Mouse (Mus musculus) limb, embryonic 10.5 days (tissue): ENCODE data around the gene Mtfmt. TPM values are rescaled to one million over a fixed set of nuclear protein-coding genes. Genes with fewer than 3 reads are reported as not detected.

Experiments used
- DNase-seq: peaks from one replicate; pipeline ENCODE4 v3.0.0-alpha.2; 2017; ENCODE audit warnings: low spot score
- H3K27ac ChIP-seq: fragments of 300-500 bp; sonication (generic); 2 replicates; pipeline ENCODE4 v1.5.1; 2016; ENCODE audit warnings: mild to moderate bottlenecking
- H3K27me3 ChIP-seq: fragments of 300-500 bp; sonication (generic); 2 replicates; pipeline ENCODE4 v1.6.1; 2016; ENCODE audit warnings: low read depth, mild to moderate bottlenecking; ENCODE audit not compliant: poor library complexity, severe bottlenecking
- H3K36me3 ChIP-seq: fragments of 300-500 bp; sonication (generic); 2 replicates; pipeline ENCODE4 v1.6.1; 2016; ENCODE audit warnings: mild to moderate bottlenecking, moderate library complexity
- H3K4me1 ChIP-seq: fragments of 300-500 bp; sonication (generic); 2 replicates; pipeline ENCODE4 v1.6.1; 2016
- H3K4me3 ChIP-seq: fragments of 300-500 bp; sonication (generic); 2 replicates; pipeline ENCODE4 v1.5.1; 2016; ENCODE audit warnings: mild to moderate bottlenecking, moderate library complexity
- H3K9me3 ChIP-seq: fragments of 300-500 bp; sonication (generic); replicated peaks from 2 replicates; pipeline ENCODE4 v1.6.1; 2016; ENCODE audit warnings: mild to moderate bottlenecking
- WGBS: fragments of 180-500 bp; shearing (Covaris S2); methylation state at CpG from one replicate; pipeline ENCODE4 v1.1.7; 2016; 5-methylcytosine and 5-hydroxymethylcytosine counted together
- polyA plus RNA-seq: library from polyadenylated mRNA; unstranded; fragments of >200 nt; fragmentation: Nextera tagmentation; extraction: Ambion mirVana; gene quantifications from 2 replicates; pipeline ENCODE4 v1.2.1, GENCODE M21; 2016

The Mtfmt gene
- 21.4 and 22.9 TPM in 2 replicates for polyA plus RNA-seq

GRCm38 (mm10) chr9:65435671-65436301 is at the start of gene Mtfmt:
Gene Mtfmt (plus strand): TSS chr9:65435782.
- Histone ChIP-seq H3K36me3 (peaks cover 22% of the 10 kb centered on the region), H3K4me1 (peaks cover 7% of the 10 kb centered on the region), H3K27me3 (no peaks in the 10 kb centered on the region), H3K27ac (peak within 1 kb of the TSS; percentile 83), H3K4me3 (peak within 1 kb of the TSS; percentile 83), H3K9me3 (no peaks in the 10 kb centered on the region)
- WGBS, result under 1% methylated on average over 54 of the region's 54 CpGs
- DNase-seq, result peak; percentile 96

GRCm38 (mm10) chr9:65386373-65387140 is 49.0 kb upstream of the Mtfmt start:
- H3K4me3 ChIP-seq, result no peak overlapping the region
- DNase-seq, result no peak
- WGBS, result 15% methylated on average over 8 of the region's 8 CpGs
- no peaks in the 10 kb centered on the region for H3K9me3 ChIP-seq
- H3K27ac ChIP-seq, result no peak overlapping the region
- peaks cover 15% of the 10 kb centered on the region for H3K4me1 ChIP-seq
- peaks cover 32% of the 10 kb centered on the region for H3K27me3 ChIP-seq
- 0 out of 2 replicates have a peak, but pooled peaks cover 4% of the 10 kb centered on the region for H3K36me3 ChIP-seq

DNA sequence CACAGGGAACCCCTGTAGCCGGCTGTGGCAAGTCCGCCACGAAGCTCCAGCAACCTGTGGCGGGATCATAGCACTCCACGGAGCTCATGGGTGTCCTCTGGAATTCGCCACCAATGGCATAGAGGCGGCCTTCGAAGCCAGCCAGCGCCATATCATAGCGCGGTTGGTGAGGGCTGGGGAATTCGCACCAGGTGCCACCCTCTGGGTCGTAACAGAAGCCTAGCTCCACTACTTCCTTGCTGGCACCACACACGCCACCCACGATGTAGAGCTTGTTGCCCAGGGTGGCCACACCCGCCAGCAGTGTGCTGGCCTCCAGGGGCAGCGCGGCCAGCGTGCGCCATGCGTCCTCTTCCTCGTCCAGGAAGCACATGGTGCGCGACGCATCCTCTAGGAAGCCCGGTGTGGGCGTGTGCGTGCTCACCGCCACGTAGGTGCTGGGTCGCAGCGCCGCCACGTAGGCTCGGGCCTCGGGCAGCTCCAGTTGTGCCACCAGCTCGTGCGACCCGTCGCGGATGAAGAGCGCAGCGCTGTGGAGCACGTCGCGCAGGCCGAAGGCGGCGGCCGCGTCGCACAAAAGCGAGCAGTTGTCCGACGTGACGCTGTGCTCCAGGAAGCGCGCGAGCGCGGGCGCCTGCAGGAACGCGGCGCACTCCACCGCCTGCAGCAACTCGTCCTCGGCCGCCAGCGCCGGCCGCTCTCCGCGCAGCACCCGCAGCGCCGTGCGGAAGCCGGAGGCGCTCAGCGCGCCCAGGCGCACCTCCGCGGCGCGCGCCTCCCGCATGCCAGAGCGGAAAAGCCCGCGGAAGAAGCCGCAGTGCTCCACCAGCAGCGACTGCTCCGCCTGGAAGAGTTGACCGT is 44.6 kb upstream of the Mtfmt start:
- peak; percentile 63 for DNase-seq
- no peaks in the 10 kb centered on the region for H3K9me3 ChIP-seq
- H3K4me3 ChIP-seq, result peak overlapping the region; percentile 56
- 19% methylated on average over 96 of the region's 96 CpGs for WGBS
- H3K4me1 ChIP-seq, result peaks cover 19% of the 10 kb centered on the region
- peak overlapping the region; percentile 78 for H3K27ac ChIP-seq
- peaks cover 58% of the 10 kb centered on the region for H3K27me3 ChIP-seq
- H3K36me3 ChIP-seq, result 0 out of 2 replicates have a peak, but pooled peaks cover 4% of the 10 kb centered on the region

DNA sequence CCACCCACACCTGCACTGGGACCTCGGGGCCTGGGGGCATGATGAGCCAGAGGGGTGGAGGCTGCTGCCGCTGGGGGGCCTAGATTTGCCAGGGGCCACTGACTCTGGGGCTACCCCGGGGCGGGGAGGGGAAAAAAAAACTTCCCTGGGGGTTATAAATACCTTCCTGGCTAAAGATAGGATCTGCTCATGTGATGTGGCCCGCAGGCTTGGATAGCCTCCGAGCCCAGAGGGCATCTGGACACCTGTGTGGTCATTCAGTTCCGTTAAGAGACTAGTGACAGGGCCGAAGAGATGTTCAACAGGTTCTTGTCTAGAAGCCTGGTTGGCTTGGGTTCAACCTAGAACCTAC is 44.0 kb upstream of the Mtfmt start, which contains the start of gene Kbtbd13:
Kbtbd13 (minus strand) TSS at position 40 of the 352 bp plus-strand sequence.
- 41% methylated on average over 8 of the region's 8 CpGs for WGBS
- Histone ChIP-seq H3K4me1 (peaks cover 15% of the 10 kb centered on the region), H3K4me3 (peak within 1 kb of the TSS; percentile 56), H3K36me3 (0 out of 2 replicates have a peak, but pooled peaks cover 4% of the 10 kb centered on the region), H3K9me3 (no peaks in the 10 kb centered on the region), H3K27me3 (peaks cover 58% of the 10 kb centered on the region), H3K27ac (peak within 1 kb of the TSS; percentile 78)
- no peak for DNase-seq

- peaks cover 58% of the 10 kb centered on the region for H3K27me3 ChIP-seq
- H3K4me3 ChIP-seq, result no peak overlapping the region
- H3K4me1 ChIP-seq, result peaks cover 14% of the 10 kb centered on the region
- H3K9me3 ChIP-seq, result no peaks in the 10 kb centered on the region
- 30% methylated on average over 6 of the region's 6 CpGs for WGBS
- no peak overlapping the region for H3K27ac ChIP-seq
- DNase-seq, result peak; percentile 77
- 0 out of 2 replicates have a peak, but pooled peaks cover 4% of the 10 kb centered on the region for H3K36me3 ChIP-seq
These were observed 42.8 kb upstream of the Mtfmt start for GRCm38 (mm10) chr9:65392638-65393364.

DNA sequence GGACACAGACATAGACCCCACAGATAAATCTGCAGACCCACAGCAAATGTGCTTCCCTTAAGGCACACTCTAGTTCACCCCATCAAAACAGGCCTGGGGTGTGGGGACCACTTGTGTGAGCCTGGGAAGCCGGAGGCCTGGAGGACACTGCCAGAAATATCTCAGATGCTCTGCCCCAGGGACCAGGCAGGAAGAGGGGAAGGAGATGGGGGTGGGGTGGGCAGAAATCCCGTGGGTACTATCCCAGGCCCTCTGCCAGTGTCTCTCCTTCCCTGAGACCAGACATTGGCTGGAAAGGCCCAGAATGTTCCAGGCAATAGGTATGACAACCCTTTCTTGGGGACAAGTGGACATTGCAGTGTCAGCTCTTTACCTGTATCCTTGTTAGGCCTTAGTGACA is 42.0 kb upstream of the Mtfmt start:
- peaks cover 56% of the 10 kb centered on the region for H3K27me3 ChIP-seq
- WGBS, result 53% methylated on average over 2 of the region's 2 CpGs

GRCm38 (mm10) chr9:65394360-65394759 is 41.2 kb upstream of the Mtfmt start:
- Histone ChIP-seq H3K36me3 (0 out of 2 replicates have a peak, but pooled peaks cover 4% of the 10 kb centered on the region), H3K4me3 (no peak overlapping the region), H3K27ac (no peak overlapping the region), H3K27me3 (peaks cover 52% of the 10 kb centered on the region), H3K9me3 (no peaks in the 10 kb centered on the region), H3K4me1 (peaks cover 25% of the 10 kb centered on the region)
- no peak for DNase-seq
- 80% methylated on average over 2 of the region's 2 CpGs for WGBS

More for the DNA sequence above, 42.0 kb upstream of the Mtfmt start:
- H3K9me3 ChIP-seq, result no peaks in the 10 kb centered on the region
- no peak for DNase-seq
- peaks cover 21% of the 10 kb centered on the region for H3K4me1 ChIP-seq
- H3K27ac ChIP-seq, result no peak overlapping the region
- no peak overlapping the region for H3K4me3 ChIP-seq
- H3K36me3 ChIP-seq, result 0 out of 2 replicates have a peak, but pooled peaks cover 4% of the 10 kb centered on the region

DNA sequence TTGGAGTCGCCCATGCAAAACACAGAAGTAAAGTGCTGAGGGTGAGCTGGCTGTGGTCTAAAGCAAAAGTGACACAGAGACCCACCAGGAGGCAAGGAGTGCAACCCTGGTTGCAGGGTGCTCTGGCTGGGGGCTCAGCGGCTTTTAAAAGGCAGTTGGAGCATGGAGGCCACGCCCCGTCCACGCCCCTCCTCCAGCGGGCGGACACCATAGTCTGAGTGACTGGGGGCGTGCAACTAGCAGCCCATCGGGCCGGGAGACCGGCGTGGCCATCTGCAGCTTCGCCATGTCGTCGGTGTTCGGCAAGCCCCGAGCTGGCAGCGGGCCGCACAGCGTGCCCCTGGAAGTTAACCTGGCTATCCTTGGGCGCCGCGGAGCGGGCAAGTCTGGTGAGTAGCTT is 37.3 kb upstream of the Mtfmt start, which contains the start of gene Rasl12:
Rasl12 (plus strand) TSS at position 228 of the 400 bp plus-strand sequence.
- under 1% methylated on average over 24 of the region's 24 CpGs for WGBS
- no peaks in the 10 kb centered on the region for H3K9me3 ChIP-seq
- peaks cover 15% of the 10 kb centered on the region for H3K4me1 ChIP-seq
- H3K36me3 ChIP-seq, result no peaks in the 10 kb centered on the region
- H3K27me3 ChIP-seq, result peaks cover 12% of the 10 kb centered on the region
- peak; percentile 88 for DNase-seq
- H3K4me3 ChIP-seq, result peak within 1 kb of the TSS; percentile 60
- H3K27ac ChIP-seq, result peak within 1 kb of the TSS; percentile 82

DNA sequence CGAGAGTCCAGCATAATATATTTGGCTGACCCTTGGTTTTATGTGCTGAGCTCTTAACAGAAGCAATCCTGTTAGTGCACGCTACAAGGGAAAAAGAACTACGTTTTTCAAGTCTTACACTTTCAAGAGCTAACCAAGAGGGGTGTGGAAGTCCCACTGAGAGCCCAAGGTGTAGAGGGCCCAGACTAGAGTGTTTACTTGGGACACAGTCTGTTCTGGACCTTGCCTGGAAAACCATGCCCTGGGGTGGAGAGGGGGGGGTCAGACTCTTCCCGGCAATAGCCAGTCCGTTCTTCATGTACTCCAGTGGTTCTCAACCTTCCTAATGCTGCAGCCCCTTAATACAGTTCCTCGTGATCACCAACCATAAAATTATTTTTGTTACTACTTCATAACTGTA is 35.6 kb upstream of the Mtfmt start:
- WGBS, result 92% methylated on average over 6 of the region's 6 CpGs
- no peak overlapping the region for H3K27ac ChIP-seq
- peaks cover 4% of the 10 kb centered on the region; the same call in 1 of the 2 replicates for H3K27me3 ChIP-seq
- H3K36me3 ChIP-seq, result no peaks in the 10 kb centered on the region
- no peaks in the 10 kb centered on the region for H3K9me3 ChIP-seq
- peaks cover 11% of the 10 kb centered on the region for H3K4me1 ChIP-seq
- no peak overlapping the region for H3K4me3 ChIP-seq
- DNase-seq, result no peak

DNA sequence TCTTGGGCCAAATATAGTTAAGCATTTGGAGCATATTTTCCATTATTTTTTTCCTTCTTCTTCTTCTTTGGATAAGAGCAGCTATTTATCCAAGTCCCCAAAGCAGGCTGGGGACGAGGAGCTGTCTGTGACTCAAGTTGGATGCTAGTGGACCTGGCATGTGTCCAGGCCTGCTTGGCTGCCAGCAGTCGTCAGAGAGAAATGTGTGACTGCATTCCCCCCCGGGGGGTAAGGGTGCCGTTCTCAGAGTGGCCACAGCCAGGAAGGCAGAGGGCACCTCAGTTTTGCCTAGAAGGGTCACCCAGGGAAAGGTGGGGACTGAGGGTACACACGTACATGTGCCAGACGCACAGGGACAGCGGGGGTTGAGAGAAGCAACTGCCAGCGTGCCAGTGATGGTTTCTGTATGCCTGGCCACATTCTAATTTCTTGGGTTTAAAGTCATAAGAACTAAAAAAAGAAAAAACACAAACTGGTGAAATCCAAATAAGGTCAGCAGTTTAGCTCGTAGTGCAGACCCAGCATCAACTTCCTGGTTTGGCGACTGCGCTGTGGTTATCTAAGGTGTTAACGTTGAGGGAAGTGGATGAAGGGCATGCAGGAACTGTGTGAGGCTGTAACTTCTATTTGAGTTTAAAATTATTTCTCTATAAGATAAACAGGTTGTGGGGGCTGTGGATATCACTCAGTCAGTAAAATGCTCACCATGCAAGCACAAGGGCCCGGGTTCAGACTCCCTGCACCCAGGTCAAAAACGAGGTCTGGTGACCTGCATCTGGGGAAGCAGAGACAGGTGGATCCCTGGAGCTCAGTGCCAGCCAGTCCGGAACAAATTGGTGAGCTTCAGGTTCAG is 31.0 kb upstream of the Mtfmt start:
- Histone ChIP-seq H3K27ac (no peak overlapping the region), H3K4me3 (no peak overlapping the region), H3K4me1 (no peaks in the 10 kb centered on the region), H3K27me3 (no peaks in the 10 kb centered on the region), H3K36me3 (no peaks in the 10 kb centered on the region), H3K9me3 (no peaks in the 10 kb centered on the region)
- WGBS, result 83% methylated on average over 15 of the region's 15 CpGs
- DNase-seq, result no peak

- Histone ChIP-seq H3K27me3 (no peaks in the 10 kb centered on the region), H3K4me3 (no peak overlapping the region), H3K4me1 (no peaks in the 10 kb centered on the region), H3K36me3 (no peaks in the 10 kb centered on the region), H3K9me3 (no peaks in the 10 kb centered on the region), H3K27ac (no peak overlapping the region)
- WGBS, result 88% methylated on average over 2 of the region's 2 CpGs
- no peak for DNase-seq
These were observed 30.5 kb upstream of the Mtfmt start for GRCm38 (mm10) chr9:65405184-65405449.
